ENCODE assay signal across 14 mouse cellular contexts in the genomic region with DNA sequence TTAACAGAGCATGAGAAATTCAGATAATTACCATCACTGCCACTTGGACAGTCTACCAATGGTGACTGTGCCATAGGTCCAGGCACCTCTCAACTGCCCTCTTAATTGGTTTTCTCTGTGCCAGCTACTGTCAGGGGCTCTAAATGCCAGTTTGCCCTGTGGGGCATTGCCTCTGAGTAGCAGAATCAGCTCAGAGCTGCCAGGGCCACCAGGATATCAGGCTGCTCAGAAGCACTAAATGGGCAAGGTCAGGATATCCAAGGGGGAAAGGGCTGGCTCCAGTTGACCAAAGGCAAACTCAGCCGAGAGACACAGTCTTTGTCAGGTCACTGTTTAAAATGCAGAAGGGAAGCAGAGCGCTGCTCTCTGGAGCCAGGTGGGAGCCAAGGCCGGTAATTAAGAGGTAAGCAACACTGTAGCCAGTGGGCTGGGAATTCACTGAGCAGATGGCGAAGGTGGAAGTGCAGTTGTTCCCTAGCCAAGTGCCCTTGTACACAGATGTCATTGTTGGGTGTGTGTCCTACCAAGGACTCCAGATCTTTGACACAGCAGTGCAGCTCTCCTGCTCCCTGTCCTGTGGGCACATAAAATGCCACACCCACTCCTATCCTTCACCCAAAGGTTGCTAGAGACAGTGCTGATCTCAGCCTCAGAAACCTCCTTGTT.
A peak's percentile ranks its signal among the peaks of the same experiment; 100 is the strongest.
DNase-seq lines count a peak whose midpoint lies in the region; ATAC-seq and TF ChIP-seq lines count a peak whose summit lies in the region.
"Had no signal": no experiment of that assay in that cellular context is flagged by ENCODE, and none has a peak within 500 bp of the region (broad histone marks: within the 10 kb centered on the region; RNA-seq: fewer than 3 reads in every experiment).

No protein-coding gene starts in this region.

- H3K27ac ChIP-seq in hindbrain, embryonic 10.5 days, result peak overlapping the region; percentile 23; the same call in 1 of the 2 replicates
- no peak overlapping the region for H3K27ac ChIP-seq in hindbrain, embryonic 12.5 days
- peak overlapping the region; percentile 51; the same call in 1 of the 2 replicates for H3K27ac ChIP-seq in limb, embryonic 10.5 days
- H3K27ac ChIP-seq in lung, postnatal 0 days (ENCODE audit: low read length), result no peak overlapping the region
- H3K27ac ChIP-seq: heart, embryonic 15.5 days; kidney, postnatal 0 days had no signal

- H3K4me3 ChIP-seq in hindbrain, embryonic 10.5 days, result no peak overlapping the region
- H3K4me3 ChIP-seq in hindbrain, embryonic 12.5 days, result no peak overlapping the region
- no peak overlapping the region for H3K4me3 ChIP-seq in limb, embryonic 10.5 days
- H3K4me3 ChIP-seq in lung, postnatal 0 days (ENCODE audit: low read depth, low read length), result no peak overlapping the region
- H3K4me3 ChIP-seq: heart, embryonic 15.5 days had no signal

- H3K36me3 ChIP-seq in hindbrain, embryonic 10.5 days, result no peaks in the 10 kb centered on the region
- H3K36me3 ChIP-seq in hindbrain, embryonic 12.5 days, result no peaks in the 10 kb centered on the region
- H3K36me3 ChIP-seq in limb, embryonic 10.5 days, result no peaks in the 10 kb centered on the region
- H3K36me3 ChIP-seq in lung, postnatal 0 days (ENCODE audit: insufficient read depth, low read length), result no peaks in the 10 kb centered on the region
- H3K36me3 ChIP-seq: heart, embryonic 15.5 days had no signal

- no peak for TF ChIP-seq CTCF in lung, postnatal 0 days (IDR thresholded peaks at IDR 0.05)

- no peak for DNase-seq in hindbrain, embryonic 10.5 days (ENCODE audit: low spot score)
- peak; percentile 82 for DNase-seq in brain, adult 2 months (ENCODE audit: low read depth, low spot score)
- DNase-seq in cerebellum, postnatal 10 days, result peak; percentile 86
- no peak for DNase-seq in limb, embryonic 10.5 days (ENCODE audit: low spot score)
- DNase-seq in lung, postnatal 0 days (ENCODE audit: low spot score), result no peak
- DNase-seq in spleen, adult 12 weeks (ENCODE audit: low spot score), result no peak
- no peak for DNase-seq in B cell, adult 2 months
- DNase-seq: embryo, embryonic 11 days; gastrocnemius, postnatal 36 days; right cerebral cortex, postnatal 25 days; thymus, postnatal 14 days had no signal

- 76% methylated on average over 4 of the region's 4 CpGs for WGBS in hindbrain, embryonic 10.5 days
- 69% methylated on average over 4 of the region's 4 CpGs for WGBS in hindbrain, embryonic 12.5 days
- 63% methylated on average over 4 of the region's 4 CpGs for WGBS in limb, embryonic 10.5 days
- 68% methylated on average over 4 of the region's 4 CpGs for WGBS in lung, postnatal 0 days

- no peak for ATAC-seq in hindbrain, embryonic 12.5 days (ENCODE audit: low FRiP score)
- ATAC-seq in lung, postnatal 0 days, result no peak

- TF ChIP-seq EP300 in lung, postnatal 0 days (IDR thresholded peaks at IDR 0.05), result no peak

- H3K9me3 ChIP-seq in hindbrain, embryonic 10.5 days, result no peaks in the 10 kb centered on the region
- H3K9me3 ChIP-seq in hindbrain, embryonic 12.5 days (replicated peaks), result no peaks in the 10 kb centered on the region
- H3K9me3 ChIP-seq in limb, embryonic 10.5 days (replicated peaks), result no peaks in the 10 kb centered on the region
- no peaks in the 10 kb centered on the region for H3K9me3 ChIP-seq in lung, postnatal 0 days (ENCODE audit: low read length)
- H3K9me3 ChIP-seq: heart, embryonic 15.5 days had no signal

- H3K9ac ChIP-seq in hindbrain, embryonic 12.5 days, result no peak overlapping the region
- H3K9ac ChIP-seq in lung, postnatal 0 days (replicated peaks; ENCODE audit: low read depth), result no peak overlapping the region
- H3K9ac ChIP-seq: heart, embryonic 15.5 days had no signal

- H3K27me3 ChIP-seq in hindbrain, embryonic 10.5 days (ENCODE audit: insufficient read depth, poor library complexity, severe bottlenecking), result peaks cover 7% of the 10 kb centered on the region; the same call in 1 of the 2 replicates
- no peaks in the 10 kb centered on the region for H3K27me3 ChIP-seq in hindbrain, embryonic 12.5 days
- H3K27me3 ChIP-seq in limb, embryonic 10.5 days (ENCODE audit: low read depth, poor library complexity, severe bottlenecking), result no peaks in the 10 kb centered on the region
- no peaks in the 10 kb centered on the region for H3K27me3 ChIP-seq in lung, postnatal 0 days (replicated peaks; ENCODE audit: insufficient read depth, low read length)
- H3K27me3 ChIP-seq: heart, embryonic 15.5 days had no signal

- peaks cover 17% of the 10 kb centered on the region for H3K4me1 ChIP-seq in hindbrain, embryonic 10.5 days (replicated peaks)
- peaks cover 20% of the 10 kb centered on the region for H3K4me1 ChIP-seq in hindbrain, embryonic 12.5 days
- peaks cover 30% of the 10 kb centered on the region for H3K4me1 ChIP-seq in limb, embryonic 10.5 days
- no peaks in the 10 kb centered on the region for H3K4me1 ChIP-seq in lung, postnatal 0 days (ENCODE audit: insufficient read depth, low read depth, low read length)

- H3K4me2 ChIP-seq in hindbrain, embryonic 12.5 days (replicated peaks), result no peak overlapping the region
- no peak overlapping the region for H3K4me2 ChIP-seq in lung, postnatal 0 days (replicated peaks; ENCODE audit: low read depth, low read length)
- H3K4me2 ChIP-seq: heart, embryonic 15.5 days had no signal

Comparison
In these comparisons a context has a peak if more than half of its experiments do, and no peak if none do; other contexts are left out.
1. H3K27ac ChIP-seq: peak in hindbrain, embryonic 10.5 days (single experiment) and limb, embryonic 10.5 days (single experiment); none in hindbrain, embryonic 12.5 days (single experiment) and lung, postnatal 0 days (single experiment).
2. DNase-seq: peak in brain, adult 2 months (single experiment) and cerebellum, postnatal 10 days (2 of 2); none in hindbrain, embryonic 10.5 days (single experiment), limb, embryonic 10.5 days (single experiment), lung, postnatal 0 days (single experiment), spleen, adult 12 weeks (single experiment) and B cell, adult 2 months (0 of 2).